Mouse (Mus musculus): ENCODE data around the gene Micu1.
A peak's percentile ranks its signal among the peaks of the same experiment; 100 is the strongest.

Gene Micu1

DNA sequence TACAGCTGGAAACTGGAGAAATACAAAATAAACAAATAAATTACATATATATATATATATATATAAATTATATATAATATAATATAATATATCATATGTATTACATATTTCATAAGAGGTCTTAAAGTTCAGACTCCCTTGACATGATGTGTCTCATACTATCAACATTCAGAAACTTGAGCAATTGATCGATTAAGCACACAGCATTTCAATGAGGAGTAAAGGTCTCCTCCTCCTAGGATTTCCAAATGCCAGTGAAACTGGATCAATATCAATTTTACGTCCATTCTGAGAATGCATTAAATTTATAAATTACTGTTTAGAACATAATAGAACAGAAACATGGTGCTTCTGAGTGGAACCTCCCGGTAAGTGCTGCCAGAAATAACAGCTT lies 71.9 kb downstream of the Micu1 start:
- no peak for DNase-seq (ENCODE audit: low spot score in 2 of 2)

DNA sequence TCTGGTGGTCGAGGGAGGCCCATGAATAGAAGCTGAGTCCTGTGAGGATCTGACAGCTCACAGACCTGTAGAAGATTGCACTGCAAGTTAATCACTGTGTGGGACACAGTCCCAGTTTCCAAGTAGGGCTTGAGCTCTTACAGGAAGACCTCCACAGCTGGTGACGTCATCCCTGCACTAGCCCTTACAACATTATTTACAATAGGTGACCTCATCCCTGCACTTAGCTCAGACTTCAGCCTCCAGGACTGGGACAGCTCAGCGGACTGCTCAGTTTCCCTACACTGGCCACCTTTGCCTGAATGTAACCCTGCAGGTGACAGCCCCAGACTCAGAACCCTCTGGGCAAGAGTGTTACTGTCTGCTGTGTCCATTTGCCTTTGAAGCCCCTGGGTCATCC lies 75.0 kb downstream of the Micu1 start:
- DNase-seq (ENCODE audit: low spot score in 2 of 2), result no peak

DNA sequence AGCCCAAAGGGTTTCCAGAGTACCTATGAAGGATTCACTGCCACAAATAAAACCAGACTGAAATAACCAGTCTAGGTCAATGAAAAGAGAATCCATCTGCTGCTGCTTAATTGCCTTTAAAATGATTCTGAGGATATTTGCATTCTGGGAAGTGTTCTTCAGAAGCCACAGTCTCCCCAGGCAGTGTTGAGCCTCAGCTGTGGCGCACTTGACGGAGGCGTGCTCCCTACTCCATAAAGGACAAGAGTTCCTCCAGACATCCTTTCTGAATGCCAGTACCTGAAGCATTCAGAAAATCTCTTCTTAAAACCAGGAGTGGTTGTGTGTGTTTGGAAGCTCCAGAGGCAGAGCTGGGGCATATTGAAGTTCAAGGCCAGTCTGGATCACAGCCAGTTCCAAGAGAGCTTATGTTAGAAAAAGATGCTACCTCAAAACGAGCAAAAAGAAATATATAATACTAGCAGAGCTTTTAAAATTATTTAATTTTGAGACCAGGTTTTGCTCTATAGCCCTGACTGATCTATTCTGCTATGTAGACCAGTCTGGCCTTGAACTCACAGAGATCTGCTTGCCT lies 75.9 kb downstream of the Micu1 start:
- no peak for DNase-seq (ENCODE audit: low spot score in 2 of 2)

DNA sequence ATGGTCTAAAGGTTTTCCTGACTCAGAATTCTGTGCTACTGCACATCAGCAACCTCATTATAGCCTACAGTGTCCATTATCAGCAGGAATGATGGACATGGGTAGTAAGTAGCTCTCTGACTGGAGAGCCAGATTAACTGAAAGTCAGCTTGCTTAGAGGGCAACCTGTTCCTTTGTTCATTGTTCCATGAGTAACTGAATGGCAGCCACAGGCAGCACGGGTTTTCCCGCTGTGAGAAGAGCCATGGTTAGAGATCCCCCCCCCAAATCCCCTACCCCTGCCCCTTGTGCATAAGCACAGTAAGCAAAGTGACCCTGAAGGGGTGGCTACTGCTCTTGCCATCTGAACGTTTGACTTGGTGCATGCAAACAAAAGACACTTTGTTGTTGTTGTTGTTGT lies 78.4 kb downstream of the Micu1 start:
- DNase-seq (ENCODE audit: low spot score in 2 of 2), result no peak

DNA sequence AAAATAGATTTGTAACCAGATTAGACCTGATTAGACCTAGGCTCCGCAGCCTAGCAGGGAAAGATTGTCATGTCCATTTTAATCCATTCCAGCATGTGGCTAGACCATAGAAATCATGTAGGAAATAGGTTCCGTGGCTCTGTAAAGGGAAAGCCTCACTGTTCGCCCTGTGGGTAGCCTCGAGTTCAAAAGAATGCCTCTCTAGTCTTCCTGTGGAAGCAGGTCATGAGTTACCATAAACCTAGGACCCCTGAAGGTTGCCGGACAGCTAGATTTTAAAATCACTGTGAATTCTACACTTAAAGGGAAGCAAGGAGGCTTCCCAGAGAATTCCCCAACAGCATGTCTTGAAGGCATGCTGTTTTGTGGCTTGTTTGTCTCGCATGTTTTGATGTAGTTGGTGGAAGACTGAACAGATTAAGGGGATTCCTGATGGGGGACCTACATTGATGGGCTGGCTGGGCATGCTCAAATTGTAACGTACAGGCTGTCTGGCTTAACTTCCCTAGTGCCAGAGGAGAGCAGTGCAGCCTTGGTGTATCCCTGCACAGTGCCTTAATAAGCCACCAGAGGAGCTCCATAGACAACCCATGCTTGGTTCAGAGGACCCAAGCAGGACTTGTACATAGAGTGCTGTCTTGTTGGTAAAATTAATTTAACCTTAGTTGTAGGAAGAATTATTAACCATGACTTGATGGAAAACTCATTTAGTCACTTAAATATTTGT lies 79.1 kb downstream of the Micu1 start:
- DNase-seq (ENCODE audit: low spot score in 2 of 2), result no peak

DNA sequence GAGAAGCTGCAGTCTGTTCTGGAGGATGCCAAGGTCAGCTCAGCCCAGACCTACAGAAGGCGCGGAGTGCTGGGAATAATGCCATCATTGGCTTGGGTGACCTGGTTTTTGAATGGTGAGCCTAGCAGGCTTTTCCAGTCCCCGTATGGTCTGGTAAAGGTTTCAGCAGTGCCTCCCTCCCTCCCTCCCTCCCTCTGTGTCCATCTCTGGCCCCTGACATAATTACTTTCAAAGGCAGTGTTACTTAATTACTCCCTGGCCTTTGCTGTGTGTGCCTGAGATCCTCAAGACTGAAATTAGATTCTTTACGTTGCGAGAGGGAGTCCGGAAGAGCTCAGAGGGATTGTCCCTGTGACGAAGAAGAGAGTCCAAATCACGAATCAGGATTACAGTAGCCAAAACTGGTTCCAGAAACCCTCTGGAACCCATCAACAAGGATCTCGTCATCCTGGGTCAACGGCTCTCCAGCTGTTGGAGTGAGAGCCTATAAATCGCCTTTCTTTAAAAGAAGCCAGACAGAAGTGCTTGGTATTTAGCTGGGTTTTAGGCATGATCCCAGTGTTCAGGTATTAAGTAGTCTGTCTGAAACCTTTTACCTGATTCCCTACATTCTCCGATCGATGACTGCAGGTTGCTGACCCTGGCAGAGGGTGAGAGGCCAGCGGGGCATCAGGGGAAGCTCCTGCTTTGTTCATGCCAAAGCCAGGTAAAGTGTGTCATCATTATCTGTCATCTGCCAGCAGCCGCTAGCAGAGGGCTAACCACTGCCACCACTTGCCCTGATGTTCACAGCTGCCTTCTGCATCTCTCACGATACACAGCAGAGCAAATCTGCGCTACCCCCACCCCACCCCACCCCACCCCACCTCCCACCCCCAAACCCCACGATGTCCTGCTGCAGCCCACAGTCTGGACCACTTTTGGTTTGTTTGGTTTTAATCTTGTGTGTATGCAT lies 82.7 kb downstream of the Micu1 start:
- no peak for DNase-seq (ENCODE audit: low spot score in 2 of 2)

DNA sequence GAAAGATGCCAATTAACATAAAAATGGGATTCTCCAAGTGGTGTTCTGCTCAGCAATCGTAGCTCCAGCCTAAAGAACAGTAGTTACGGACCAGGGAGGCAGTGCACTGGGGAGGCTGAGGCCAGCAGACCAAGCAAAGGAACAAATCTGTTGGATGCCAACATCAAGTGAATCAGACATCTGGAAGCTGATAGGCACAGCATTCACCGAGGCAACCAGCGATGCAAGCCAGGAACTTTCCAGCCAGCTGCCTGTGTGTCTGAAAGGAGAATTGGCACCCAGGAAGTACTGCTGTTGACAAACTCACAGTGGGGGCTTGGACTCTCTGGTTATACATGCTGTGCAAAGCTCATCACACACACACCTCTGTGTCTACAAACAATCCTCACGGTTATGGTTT lies 84.0 kb downstream of the Micu1 start:
- DNase-seq (ENCODE audit: low spot score in 2 of 2), result no peak

DNA sequence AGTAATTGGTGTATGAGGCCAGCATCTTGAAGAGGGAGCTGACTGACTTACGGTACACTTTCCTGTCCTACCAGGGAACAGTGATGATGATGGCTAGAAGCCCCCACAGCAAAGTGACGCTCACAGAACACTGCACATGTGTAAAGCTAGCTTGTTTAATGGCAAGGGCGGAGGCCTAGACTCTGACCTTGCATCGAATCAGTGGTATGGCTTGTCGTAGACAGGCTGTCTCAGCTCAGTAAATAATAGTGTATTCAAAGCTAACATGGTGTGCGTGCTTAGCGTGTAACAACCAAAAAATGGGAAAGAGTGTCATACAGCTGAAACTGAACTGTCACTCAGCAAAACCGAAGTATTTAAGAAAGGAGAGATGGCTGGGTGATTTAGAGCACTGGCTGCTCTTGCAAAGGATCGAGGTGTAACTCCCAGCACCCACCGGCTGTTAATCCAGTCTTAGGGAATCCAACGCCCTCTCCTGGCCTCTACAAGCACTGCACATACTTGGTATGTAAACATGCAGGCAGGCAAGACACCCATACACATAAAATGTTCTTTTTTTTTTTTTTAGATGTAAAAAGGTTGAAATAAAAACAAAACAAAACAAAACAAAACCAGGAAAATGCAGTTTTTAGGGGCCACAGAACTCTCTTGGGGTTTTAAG lies 85.0 kb downstream of the Micu1 start:
- peak in 1 of 2 experiments; percentile 28 for DNase-seq (ENCODE audit: low spot score in 2 of 2)

DNA sequence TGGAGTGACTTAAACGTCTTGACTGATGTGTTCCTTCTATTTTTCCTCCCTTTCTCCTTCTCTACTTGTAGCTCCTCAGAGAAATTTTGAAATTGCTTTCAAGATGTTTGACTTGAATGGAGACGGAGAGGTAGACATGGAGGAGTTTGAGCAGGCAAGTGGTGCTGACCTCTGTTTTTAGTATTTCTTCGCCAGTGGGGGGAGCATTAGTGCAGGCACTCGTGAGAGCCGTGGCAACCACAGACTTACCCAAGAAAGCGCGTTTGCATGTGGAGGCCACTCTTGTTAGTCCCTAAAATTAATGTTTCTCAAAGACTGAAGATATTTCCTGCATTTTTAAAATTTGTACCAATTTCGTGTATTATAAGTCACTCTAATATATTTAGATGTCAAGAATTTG lies 85.6 kb downstream of the Micu1 start:
- DNase-seq (ENCODE audit: low spot score in 2 of 2), result no peak

DNA sequence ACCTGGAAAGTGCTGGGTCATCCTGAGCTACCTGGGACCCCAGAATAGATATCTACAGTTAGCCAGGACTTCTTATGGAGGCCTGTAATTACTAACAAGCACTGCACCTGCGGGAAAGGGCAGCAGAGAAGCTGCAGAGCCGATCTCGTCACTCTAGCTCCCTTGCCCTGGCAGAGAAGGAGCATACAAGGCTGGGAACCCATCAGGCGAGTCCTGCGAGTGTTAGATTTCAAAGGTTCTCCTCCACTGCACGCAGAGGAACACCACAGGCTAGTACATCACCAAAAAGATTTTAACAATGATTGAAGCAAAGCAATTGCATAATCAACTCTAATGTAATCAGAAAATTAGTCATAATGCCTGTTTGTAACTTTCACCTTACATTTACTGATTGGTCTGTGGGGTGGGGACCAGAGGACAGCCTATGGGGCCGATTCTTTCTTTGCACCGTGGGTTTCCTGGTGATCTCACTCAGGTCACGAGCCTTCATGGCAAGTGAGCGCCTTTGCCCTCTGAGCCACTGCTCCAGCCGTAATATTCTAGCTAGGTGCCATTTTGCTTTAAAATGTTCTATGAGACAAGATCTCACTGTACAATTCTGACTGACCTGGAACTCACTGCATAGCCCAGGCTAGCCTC lies 88.1 kb downstream of the Micu1 start:
- DNase-seq (ENCODE audit: low spot score in 2 of 2), result no peak

DNA sequence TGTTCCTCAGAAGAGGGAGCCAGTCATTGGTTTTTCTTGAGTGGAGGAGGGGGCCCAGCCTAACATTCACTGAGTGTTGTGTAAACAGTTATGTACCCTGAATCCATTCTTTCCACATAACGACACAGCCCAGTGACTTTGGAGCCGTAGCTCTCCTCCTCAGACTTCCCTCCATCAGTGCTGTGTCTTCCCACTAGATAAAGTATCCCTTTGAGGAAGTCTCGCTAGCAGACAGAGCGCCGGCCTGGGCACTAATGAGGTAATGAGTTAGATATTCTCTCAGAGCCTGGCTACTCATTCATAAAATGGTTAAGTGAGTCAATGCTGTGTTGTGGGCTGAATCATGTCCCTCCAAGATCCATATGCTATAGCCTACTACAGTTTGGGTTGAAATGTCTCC lies 89.6 kb downstream of the Micu1 start:
- DNase-seq (ENCODE audit: low spot score in 2 of 2), result no peak

DNA sequence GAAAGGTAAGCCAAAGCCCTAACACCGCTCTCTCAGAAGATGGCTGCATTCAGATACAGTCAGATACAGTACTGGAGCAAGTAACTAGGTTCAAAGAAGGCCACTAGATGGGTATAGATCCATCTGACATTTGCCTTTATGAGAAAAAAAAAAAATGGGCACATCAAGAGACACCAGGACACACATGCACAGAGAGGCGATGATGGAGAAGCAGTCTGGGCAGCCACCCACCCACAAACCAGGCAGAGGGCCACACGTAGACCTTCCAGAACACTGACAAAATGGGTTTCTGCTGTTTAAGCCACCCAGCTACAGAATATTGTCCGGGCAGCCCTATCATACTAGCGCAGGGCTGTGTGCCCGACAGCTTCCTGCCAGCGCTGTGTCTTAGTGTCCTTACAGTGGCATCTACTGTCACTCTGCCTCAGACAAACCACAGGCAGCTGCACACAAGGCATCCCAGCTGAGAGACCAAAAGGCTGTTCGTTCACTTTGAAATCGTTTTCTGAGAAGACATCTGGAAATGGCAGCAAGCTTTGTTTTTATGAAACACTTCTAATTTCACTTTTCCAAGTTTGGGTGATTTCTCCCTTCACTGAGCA lies 90.4 kb downstream of the Micu1 start:
- no peak for DNase-seq (ENCODE audit: low spot score in 2 of 2)

DNA sequence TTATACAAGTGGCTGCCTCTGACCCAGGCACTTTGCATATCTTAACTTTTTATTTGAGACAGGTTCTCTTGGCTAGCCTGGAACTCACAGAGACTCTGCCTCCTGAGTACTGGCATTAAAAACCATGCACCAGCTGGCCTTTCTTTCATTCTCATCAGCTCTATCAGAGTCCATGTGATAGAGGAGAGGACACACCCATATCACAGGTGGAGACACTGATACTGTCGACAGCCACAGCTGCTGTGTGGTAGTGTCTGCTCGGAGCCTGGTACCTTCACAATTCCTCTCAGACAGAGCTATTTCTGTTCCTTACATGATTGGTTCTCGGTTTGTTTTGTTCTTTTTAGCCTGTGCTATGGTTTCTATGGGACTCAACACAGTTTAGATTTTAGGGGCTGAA lies 91.2 kb downstream of the Micu1 start:
- peak in 1 of 2 experiments; percentile 26 for DNase-seq (ENCODE audit: low spot score in 2 of 2)

DNA sequence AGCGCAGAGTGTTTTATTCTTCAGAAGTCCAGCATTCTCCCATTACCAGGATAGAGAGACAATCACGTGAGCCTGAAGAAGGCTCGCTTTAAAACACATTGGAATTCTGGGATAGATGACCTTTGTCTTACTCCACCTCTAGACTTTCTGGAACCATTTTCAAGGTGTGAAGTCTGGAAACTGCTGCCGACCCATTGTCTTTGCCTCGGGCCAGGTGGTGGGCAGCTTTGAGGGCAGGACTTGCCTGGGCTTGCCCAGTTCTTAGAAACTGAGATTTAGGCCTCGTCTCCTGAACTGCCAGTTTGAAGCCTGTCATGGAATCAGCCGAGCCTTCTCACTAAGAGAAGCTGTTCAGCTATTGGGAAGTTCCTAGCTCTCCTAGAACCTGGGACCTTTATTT lies 92.8 kb downstream of the Micu1 start:
- no peak for DNase-seq (ENCODE audit: low spot score in 2 of 2)

DNA sequence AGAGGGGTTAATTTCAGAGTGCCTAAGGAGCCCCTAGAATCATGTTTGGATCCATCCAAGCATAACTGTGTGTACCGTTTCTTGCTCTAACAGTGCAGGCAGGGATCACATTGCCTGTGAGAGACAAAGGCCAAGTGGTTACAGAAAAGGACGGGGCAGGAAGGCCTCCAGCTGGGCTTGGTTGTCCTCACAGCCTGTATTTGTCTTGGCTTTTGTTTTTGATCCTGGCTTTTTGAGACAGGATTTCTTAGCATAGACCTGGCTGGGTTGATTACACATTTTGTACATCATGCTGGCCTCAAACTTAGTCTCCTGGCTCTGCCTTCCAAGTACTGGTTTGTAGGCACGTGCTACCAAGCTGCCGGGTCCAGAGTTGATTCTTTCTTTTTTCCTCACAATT lies 93.6 kb downstream of the Micu1 start:
- no peak for DNase-seq (ENCODE audit: low spot score in 2 of 2)

DNA sequence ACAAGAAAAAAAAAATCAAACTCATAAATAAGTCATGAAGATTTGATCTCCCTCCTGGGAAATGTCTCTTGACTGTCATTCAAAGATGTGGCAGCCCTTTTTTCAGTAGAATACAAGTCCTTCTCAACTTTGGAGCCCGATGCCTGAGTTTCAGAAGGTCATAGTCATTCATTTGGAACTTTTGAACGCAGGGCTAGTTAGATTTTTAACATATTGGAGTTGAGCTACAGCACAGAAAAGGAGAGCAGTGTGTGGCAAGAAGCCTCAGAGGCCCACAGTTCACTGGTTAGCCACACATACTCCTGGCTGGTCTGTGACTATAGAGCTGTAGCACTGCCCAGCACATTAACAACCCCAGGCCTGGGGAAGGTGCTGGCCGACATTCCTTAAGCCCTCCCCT lies 96.1 kb downstream of the Micu1 start:
- no peak for DNase-seq (ENCODE audit: low spot score in 2 of 2)

DNA sequence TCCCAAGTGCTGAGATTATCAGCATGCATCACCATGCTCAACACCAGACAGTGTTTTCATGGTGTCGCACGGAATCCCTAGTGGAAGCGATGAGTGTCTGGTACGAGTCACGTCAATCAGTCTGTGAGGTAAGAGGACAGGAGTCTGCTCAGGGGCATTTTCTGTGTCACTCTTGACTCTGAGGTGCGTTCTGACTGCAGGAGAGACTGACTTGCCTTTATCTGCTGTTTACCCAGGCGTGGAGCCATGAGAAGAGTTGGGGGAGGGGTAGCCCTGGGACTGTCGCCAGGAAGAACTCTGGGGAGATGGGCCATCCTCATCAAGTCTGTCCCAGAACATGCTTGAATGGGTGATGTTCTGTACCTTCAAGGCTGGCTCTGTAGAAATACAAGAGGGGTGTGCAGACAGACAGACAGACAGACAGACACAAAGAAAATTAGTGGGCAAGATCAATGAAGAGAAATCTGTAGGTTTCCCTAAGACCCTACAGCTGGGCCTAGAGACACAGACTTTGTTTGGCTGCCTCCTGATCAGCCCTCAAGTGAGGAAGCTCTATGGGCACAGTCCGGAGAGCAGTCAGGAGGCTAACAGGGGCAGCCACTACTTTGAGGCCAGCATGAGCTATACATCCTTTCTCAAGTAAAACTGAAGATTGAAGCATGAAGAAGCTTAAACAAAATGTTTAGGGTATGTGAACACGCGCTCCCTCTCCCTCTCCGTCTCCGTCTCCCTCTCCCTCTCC lies 97.2 kb downstream of the Micu1 start:
- DNase-seq (ENCODE audit: low spot score in 2 of 2), result no peak

DNA sequence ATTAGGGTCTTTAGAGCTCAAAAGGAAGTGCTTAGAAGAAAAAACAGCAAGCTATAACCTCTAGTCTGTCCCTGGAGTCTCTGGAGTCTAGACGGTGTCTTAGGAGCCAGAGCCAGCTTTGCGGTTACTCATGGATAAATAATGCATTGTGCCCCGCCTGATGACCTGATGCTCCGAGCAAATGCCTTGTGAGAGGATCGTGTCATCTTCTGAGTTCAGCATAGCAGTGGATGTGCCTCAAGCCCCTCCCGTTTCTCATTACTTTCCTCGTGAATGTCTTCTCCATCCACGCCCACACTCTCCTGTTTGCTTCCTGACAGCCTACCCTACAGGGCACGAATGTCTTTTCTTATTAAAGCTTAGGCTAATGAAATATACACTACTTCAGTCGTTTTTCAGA lies 97.9 kb downstream of the Micu1 start:
- DNase-seq (ENCODE audit: low spot score in 2 of 2), result no peak

DNA sequence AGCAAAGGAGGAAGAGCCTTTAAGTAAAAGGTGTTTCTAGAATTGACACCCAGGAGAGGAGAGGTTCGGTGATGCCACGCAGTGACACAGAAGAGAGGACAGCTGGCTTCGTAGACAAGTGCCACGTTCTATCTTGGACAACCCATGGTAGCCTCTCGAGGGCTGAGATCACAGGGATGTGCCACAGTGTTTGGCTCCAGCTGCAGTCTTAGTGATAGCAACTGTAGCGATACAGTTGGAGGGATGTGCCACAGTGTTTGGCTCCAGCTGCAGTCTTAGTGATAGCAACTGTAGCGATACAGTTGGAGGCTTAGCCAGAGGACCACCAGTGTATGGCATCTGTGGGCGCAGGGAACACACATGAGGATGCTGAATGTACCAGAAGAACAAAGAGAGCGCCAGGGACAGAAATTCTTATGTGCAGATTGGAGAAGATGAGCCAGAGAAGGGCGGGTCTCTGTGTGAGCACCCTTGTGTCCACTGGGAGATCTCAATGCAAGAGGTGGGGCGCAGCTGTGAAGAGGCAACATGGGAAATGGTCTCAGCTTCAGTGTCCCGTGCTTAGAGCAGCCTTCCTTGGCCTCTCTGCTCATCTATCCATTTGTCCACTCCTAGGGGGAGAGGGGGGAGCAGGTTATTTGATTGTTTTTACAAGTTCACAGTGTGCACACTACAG lies 98.7 kb downstream of the Micu1 start:
- peak; percentile 30 to 58 for DNase-seq (ENCODE audit: low spot score in 2 of 2)

DNA sequence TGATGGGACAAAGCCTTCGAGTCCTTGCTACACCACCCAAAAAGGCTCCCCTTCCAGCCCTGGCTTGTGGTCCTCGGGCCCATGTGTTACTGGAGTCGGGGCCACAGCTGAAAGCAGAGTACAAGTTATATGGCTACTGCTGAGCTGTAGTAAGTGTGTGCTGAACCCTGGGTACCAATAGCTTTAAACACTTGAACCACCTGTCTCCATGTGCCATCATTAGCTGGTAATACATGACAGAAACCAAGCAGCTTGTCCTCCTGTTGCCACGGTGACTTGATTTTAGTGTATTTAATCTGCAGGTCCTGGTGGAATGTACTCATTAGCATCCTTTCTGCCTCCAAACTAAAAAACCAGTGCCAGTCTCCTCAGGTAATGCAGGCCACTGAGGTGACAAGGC lies 106.4 kb downstream of the Micu1 start:
- no peak for DNase-seq (ENCODE audit: low spot score in 2 of 2)

All from spleen, postnatal 10 days (tissue).